Mouse (Mus musculus) adrenal gland, postnatal 14 days (tissue): Measurements from ENCODE around the gene Rgs21. TPM values are rescaled to one million over a fixed set of nuclear protein-coding genes. Genes with fewer than 3 reads are reported as not detected.

Experiments used
- DNase-seq: peaks from one replicate; pipeline ENCODE4 v3.0.0; 2021; ENCODE audit warnings: mixed read lengths
- long read RNA-seq, 2 experiments: library from polyadenylated mRNA; stranded (forward); transcript quantifications; one replicate each; pipeline ENCODE4 v2.0.0; 2021
- total RNA-seq: library from RNA; stranded (reverse); gene quantifications from 2 replicates; pipeline ENCODE4 v1.2.3, GENCODE M21; 2021

The Rgs21 gene
- not detected in 2 replicates for total RNA-seq
- long read RNA-seq, experiment 1: 0 reads
- long read RNA-seq, experiment 2: 0 reads

- DNase-seq: no peak
These were observed at the start of gene Rgs21 for GRCm38 (mm10) chr1:144567567-144567966. TSS of gene Rgs21 (minus strand) at chr1:144567667.

GRCm38 (mm10) chr1:144604071-144604470, 36.6 kb upstream of the Rgs21 start:
- DNase-seq: no peak

GRCm38 (mm10) chr1:144602987-144603386, 35.5 kb upstream of the Rgs21 start:
- no peak for DNase-seq

DNA sequence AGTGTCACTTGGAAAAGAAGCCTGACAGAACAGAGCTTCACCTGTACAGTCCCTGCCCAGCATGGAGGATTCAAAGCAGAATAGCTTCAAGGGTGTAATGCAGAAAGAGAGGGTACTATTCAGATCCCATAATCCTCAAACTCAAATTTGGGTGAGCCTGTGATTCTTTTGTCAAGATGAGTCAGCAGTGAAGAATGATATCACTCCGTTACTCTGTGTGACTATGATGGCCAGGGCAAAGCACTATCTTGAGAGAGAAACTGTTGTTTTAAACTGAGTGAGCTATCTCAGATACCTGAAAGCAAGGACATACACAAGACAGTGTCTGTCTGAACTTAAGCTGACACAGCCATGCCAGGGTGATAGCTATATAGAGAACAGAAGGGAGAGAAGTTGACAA, 11.9 kb upstream of the Rgs21 start:
- DNase-seq: no peak

GRCm38 (mm10) chr1:144572972-144573371, 5.5 kb upstream of the Rgs21 start:
- no peak for DNase-seq

DNA sequence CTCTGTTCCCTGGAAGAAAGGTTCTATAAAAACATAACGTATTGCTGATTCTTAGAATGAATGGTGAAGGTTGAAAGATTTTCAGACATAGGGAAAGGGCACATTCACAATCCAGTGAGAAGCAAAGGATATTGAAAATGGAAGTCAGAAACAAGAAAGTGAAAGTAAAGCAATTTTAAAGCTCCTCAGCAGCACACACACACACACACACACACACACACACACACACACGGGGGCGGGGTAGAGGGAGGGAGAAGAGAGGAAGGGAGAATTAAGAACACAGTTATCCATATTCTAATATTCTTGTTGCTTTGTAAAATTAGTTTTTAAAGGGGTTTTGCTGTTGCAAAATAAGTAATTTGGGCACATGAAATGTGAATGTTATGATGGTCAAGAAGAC, 2.4 kb upstream of the Rgs21 start:
- DNase-seq: no peak

DNA sequence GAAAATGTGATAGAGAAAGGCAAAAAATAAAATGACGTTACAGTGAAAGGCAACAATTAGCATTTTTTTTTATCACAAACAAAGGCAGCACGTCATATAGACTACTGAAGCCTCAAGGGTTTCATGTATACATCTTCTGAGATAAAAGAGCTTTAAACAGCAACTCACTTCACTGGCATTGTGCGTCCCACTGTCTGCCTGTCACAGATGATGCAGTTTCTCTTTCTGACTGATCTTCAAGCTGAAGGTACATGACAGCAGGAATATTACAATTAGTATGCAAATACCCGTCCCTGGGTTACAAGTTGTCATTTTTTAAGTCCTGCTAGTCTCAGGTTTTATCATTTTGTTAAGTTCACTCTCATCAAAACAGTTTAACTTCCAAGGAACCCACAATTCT, 22.3 kb downstream of the Rgs21 start:
- no peak for DNase-seq

GRCm38 (mm10) chr1:144544497-144544961, 22.9 kb downstream of the Rgs21 start:
- DNase-seq: no peak

GRCm38 (mm10) chr1:144531746-144532145, 35.7 kb downstream of the Rgs21 start:
- no peak for DNase-seq

DNA sequence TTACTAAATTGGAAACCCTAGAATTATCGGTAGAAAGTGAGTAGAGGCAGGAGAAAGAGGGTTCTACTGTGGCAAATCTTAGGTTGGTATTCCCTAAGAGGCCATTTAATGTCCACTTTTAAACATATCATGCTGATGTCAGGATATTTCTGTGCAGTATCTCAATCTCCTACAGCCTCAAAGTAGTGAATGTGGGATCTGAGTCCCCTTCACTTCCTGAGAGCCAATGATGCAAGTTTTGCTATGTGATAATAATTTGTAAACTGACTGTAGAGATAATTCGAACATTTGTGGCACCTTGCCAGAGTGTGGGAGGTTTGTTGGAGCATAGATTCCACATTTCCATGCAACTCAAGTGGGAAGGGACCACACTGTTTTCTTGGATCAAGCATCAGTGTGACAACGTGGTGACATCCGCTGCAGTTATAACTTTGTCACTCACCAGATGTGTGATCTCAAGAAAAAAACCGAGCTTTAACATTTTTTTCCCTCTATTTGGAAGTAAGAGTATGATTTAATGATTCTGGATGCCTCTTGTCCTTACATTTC, 49.5 kb downstream of the Rgs21 start:
- no peak for DNase-seq

DNA sequence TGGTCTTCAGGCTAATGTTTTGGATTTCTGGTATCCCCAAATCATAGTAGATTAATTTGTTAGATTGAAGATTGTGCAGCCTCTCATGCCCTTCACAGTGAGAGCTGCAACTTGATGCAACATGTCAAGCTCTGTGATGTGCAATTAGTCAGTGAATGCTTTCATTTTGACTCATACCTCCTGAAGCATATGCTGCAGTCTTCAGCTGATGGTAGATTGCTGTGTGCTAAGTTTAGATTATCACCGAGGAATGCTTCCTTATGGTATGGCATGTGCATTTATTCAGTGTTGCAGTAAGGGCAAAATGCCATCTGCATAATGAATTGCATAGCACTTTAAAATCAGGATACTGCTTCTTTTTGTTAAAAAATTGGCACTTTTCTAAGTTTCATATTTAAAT, 65.2 kb downstream of the Rgs21 start:
- DNase-seq: no peak

DNA sequence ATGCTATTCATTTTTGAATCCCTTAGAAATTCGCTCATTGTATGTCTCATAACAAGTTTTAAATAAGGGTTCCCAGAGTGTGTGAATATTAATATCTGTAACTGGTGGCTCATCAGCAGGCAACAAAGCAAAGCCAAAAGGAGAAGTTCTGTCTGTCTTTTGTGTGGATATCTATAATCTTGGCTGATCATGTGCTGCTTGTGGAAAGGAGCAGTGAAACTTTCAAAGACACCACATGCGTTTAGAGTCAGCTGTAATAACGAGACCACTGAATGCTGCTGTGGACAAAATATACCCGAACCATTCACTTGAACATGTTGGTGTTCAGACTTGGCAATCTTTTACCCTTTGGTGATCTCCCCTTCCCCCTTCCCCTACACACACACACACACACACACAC, 67.0 kb downstream of the Rgs21 start:
- DNase-seq: no peak

- no peak for DNase-seq
These were observed 67.7 kb downstream of the Rgs21 start for GRCm38 (mm10) chr1:144499719-144500118.

DNA sequence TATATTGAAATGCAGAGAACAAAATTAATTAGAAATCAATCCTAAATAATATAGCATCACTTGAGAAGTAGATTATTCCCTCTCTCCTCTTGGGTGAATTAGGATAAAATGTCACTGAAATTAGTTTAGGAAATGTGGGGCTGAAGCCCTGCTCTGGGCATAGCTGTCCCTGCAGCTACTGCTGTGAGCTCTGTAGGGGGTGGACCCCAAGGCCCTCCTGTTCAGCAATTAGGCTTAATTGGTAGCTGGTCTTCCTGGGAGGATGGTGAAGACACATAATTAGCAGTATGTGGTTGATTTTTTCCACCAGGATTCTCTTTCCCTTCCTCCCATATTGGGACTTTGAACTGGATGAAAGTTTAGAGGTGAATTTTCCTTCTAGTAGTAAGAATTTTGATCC, 68.7 kb downstream of the Rgs21 start:
- DNase-seq: no peak

DNA sequence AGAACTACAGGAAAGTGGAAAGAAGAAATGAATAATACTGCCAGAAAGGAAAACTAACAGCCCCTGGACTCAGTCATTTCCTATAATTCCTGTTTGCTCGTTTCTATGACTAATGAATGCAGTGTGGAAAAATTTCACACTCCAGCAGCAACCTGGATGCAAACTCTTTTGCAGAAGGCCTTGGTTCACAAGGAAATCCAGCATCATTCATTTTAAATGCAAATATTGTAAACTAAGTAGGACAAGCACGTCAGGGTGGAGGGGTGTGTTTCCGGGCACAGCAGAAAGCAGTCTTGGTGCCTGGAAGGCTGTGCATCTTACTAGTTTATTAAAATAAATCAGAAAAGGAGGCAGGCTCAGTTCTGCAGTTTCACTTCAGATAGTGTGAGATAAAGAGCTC, 69.4 kb downstream of the Rgs21 start:
- DNase-seq: no peak

- no peak for DNase-seq
These were observed 74.1 kb downstream of the Rgs21 start for GRCm38 (mm10) chr1:144493336-144493735.

DNA sequence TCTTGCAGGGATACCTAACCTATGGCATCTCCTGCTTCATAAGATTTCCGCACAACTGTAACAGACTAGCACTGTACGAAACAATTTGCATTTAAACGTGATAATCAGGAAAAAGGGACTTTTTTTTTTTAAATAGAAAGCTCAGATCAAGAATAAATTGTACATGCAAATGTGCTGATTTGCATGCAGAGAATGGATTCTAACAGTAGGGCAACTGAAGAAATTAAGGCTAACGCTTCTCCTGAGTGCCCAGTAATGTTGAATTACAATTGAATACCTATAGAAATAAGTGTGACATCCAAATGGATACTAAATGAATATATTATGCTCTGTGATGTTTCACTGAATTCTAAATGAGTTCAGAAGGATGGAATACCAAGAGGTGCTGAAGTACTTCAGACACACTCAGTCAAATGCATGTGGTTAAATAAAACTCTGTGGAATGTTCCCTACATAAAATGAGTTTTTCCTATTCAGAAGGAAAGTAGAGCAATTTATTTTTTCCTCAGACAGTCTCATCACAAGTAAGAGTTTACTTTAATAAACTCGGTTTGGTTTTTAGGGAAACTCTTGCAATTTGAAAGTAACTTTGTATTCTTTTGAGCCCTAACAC, 79.1 kb downstream of the Rgs21 start:
- DNase-seq: no peak

Other genes starting within 250 kb of the Rgs21 start
- 0.85 and 1.7 TPM in 2 replicates for gene Rgs18, start 207.8 kb upstream of the Rgs21 start, total RNA-seq